Mouse (Mus musculus) left cerebral cortex, postnatal 4 days (tissue): ENCODE measurements around the gene Aktip. TPM values are rescaled to one million over a fixed set of nuclear protein-coding genes. Genes with fewer than 3 reads are reported as not detected.

ENCODE experiments used
- DNase-seq: peaks from one replicate; pipeline ENCODE4 v3.0.0-alpha.2; 2022
- intact Hi-C: fragments of 180-260 bp; cut with DNase I; formaldehyde crosslinking; loops from one replicate; pipeline ENCODE4 v1.15.1; 2025
- total RNA-seq, 2 experiments: library from RNA; stranded (reverse); gene quantifications; 2 replicates each; pipeline ENCODE4 v1.2.3; 2021

Aktip gene
- 10 to 100 TPM; 73.7 to 78.2 TPM for total RNA-seq

GRCm38 (mm10) chr8:91199876-91200275, at the start of gene Aktip:
Aktip (minus strand) TSS chr8:91199976.
- DNase-seq: no peak
- intact Hi-C loops: loop anchor here (10.0 kb wide), 1 partner anchor 1155 kb away; the partner anchor contains the start of gene Irx5

- intact Hi-C loops: no loop called here
- DNase-seq: no peak
Measured at GRCm38 (mm10) chr8:91245821-91246454, 46.2 kb upstream of the Aktip start.

GRCm38 (mm10) chr8:91242721-91243120, 42.9 kb upstream of the Aktip start:
- intact Hi-C loops: no loop called here
- no peak for DNase-seq

GRCm38 (mm10) chr8:91241873-91242519, 42.2 kb upstream of the Aktip start:
- no peak for DNase-seq
- intact Hi-C loops: no loop called here

- intact Hi-C loops: no loop called here
- no peak for DNase-seq
Measured at GRCm38 (mm10) chr8:91241371-91241770, 41.6 kb upstream of the Aktip start.

GRCm38 (mm10) chr8:91237191-91237590, 37.4 kb upstream of the Aktip start:
- intact Hi-C loops: no loop called here
- no peak for DNase-seq

- DNase-seq: no peak
- intact Hi-C loops: no loop called here
Measured at GRCm38 (mm10) chr8:91234097-91234496, 34.3 kb upstream of the Aktip start.

- intact Hi-C loops: no loop called here
- no peak for DNase-seq
Measured at GRCm38 (mm10) chr8:91227421-91227841, 27.7 kb upstream of the Aktip start.

GRCm38 (mm10) chr8:91224227-91224626, 24.5 kb upstream of the Aktip start:
- intact Hi-C loops: no loop called here
- no peak for DNase-seq

- DNase-seq: no peak
- intact Hi-C loops: no loop called here
Measured at GRCm38 (mm10) chr8:91221841-91222240, 22.1 kb upstream of the Aktip start.

- intact Hi-C loops: no loop called here
- no peak for DNase-seq
Measured at GRCm38 (mm10) chr8:91218271-91218670, 18.5 kb upstream of the Aktip start.

GRCm38 (mm10) chr8:91217062-91217905, 17.5 kb upstream of the Aktip start:
- intact Hi-C loops: no loop called here
- no peak for DNase-seq

GRCm38 (mm10) chr8:91214287-91214686, 14.5 kb upstream of the Aktip start:
- DNase-seq: no peak
- intact Hi-C loops: no loop called here

GRCm38 (mm10) chr8:91212948-91213347, 13.2 kb upstream of the Aktip start:
- intact Hi-C loops: no loop called here
- no peak for DNase-seq

- intact Hi-C loops: no loop called here
- DNase-seq: no peak
Measured at GRCm38 (mm10) chr8:91209658-91210057, 9.9 kb upstream of the Aktip start.

GRCm38 (mm10) chr8:91207676-91208075, 7.9 kb upstream of the Aktip start:
- no peak for DNase-seq
- intact Hi-C loops: no loop called here

GRCm38 (mm10) chr8:91205897-91206296, 6.1 kb upstream of the Aktip start:
- no peak for DNase-seq
- intact Hi-C loops: no loop called here

GRCm38 (mm10) chr8:91201184-91201583, 1.4 kb upstream of the Aktip start:
- intact Hi-C loops: no loop called here

GRCm38 (mm10) chr8:91198036-91198435, 1.7 kb downstream of the Aktip start:
- no peak for DNase-seq
- intact Hi-C loops: loop anchor here (10.0 kb wide), 1 partner anchor 1157 kb away; the partner anchor contains the start of gene Irx5

More at GRCm38 (mm10) chr8:91201184-91201583, 1.4 kb upstream of the Aktip start:
- no peak for DNase-seq

GRCm38 (mm10) chr8:91197233-91197632, 2.5 kb downstream of the Aktip start:
- intact Hi-C loops: loop anchor here (10.0 kb wide), 1 partner anchor 1158 kb away; the partner anchor contains the start of gene Irx5
- no peak for DNase-seq

GRCm38 (mm10) chr8:91196661-91197060, 3.1 kb downstream of the Aktip start:
- intact Hi-C loops: loop anchor here (10.0 kb wide), 1 partner anchor 1158 kb away; the partner anchor contains the start of gene Irx5
- DNase-seq: no peak
